Mouse (Mus musculus): ENCODE results near the gene Hs3st2. TPM values are rescaled to one million over a fixed set of nuclear protein-coding genes. Genes with fewer than 3 reads are reported as not detected.

Hs3st2 gene
- polyA plus RNA-seq, 1 experiment from 2014 or later: 15.5 TPM

DNA sequence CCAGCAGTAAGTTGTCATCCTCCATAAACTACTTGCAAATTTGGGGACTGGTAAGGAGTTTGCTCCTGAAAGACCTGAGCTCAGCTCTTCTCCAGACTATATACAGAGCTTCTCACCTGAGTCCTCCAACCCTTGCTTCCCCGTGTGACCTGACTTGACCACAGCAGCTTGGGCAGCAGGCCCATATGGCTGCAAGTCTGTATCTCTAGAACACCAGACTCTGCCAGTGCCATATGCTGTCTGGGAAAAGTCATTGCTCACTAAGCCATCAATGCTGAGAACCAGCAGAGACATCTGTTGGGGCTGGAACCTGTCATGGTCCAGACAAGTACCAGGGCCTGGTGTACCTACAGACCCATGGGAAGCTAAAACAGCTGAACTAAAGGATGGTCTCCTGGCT, 73.5 kb downstream of the Hs3st2 start:
- no peak overlapping the region for H3K4me3 ChIP-seq
- H3K27ac ChIP-seq (replicated peaks): no peak overlapping the region
- no peaks in the 10 kb centered on the region for H3K4me1 ChIP-seq
- no peaks in the 10 kb centered on the region for H3K36me3 ChIP-seq
- no peak overlapping the region for H3K9ac ChIP-seq (replicated peaks)
- H3K27me3 ChIP-seq: no peaks in the 10 kb centered on the region
- 91% methylated on average over 1 of the region's 1 CpGs for WGBS
- H3K4me2 ChIP-seq (replicated peaks): no peak overlapping the region
- ATAC-seq (replicated peaks): no peak
- no peaks in the 10 kb centered on the region for H3K9me3 ChIP-seq

GRCm38 (mm10) chr7:121466331-121466730, 74.7 kb downstream of the Hs3st2 start:
- H3K4me2 ChIP-seq (replicated peaks): no peak overlapping the region
- H3K36me3 ChIP-seq: no peaks in the 10 kb centered on the region
- no peak overlapping the region for H3K9ac ChIP-seq (replicated peaks)
- H3K27ac ChIP-seq (replicated peaks): no peak overlapping the region
- H3K4me1 ChIP-seq: no peaks in the 10 kb centered on the region
- H3K4me3 ChIP-seq: no peak overlapping the region
- ATAC-seq (replicated peaks): no peak
- 75% methylated on average over 5 of the region's 5 CpGs for WGBS
- H3K9me3 ChIP-seq: no peaks in the 10 kb centered on the region
- no peaks in the 10 kb centered on the region for H3K27me3 ChIP-seq

DNA sequence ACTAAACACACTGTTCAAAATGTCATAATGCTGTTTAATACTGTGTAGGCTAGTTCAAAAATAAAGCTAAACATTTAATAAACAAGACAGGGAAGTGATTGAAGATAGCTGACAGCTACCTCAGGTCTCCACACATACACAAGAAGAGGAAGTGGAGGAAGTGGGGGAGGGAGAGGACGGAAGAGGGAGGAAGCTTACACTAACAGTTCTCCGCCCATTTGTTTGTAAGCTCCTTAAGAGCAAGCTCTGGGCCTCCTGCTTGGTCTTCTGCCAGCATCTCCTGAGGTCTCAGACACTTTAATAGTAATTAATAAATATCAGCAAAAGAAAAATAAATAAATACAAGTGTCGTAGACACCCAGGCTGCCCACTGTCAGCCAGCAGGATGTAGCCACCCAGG, 77.8 kb downstream of the Hs3st2 start:
- ATAC-seq (replicated peaks): no peak

GRCm38 (mm10) chr7:121478302-121478701, 86.6 kb downstream of the Hs3st2 start:
- Histone ChIP-seq H3K27me3 (no peaks in the 10 kb centered on the region), H3K4me1 (no peaks in the 10 kb centered on the region), H3K36me3 (no peaks in the 10 kb centered on the region), H3K9me3 (no peaks in the 10 kb centered on the region), H3K27ac (replicated peaks) (no peak overlapping the region), H3K9ac (replicated peaks) (no peak overlapping the region), H3K4me3 (no peak overlapping the region), H3K4me2 (replicated peaks) (no peak overlapping the region)
- no peak for ATAC-seq (replicated peaks)
- 38% methylated on average over 8 of the region's 8 CpGs for WGBS

More for the DNA sequence above, 77.8 kb downstream of the Hs3st2 start:
- H3K9me3 ChIP-seq: no peaks in the 10 kb centered on the region
- no peak overlapping the region for H3K4me2 ChIP-seq (replicated peaks)
- H3K4me3 ChIP-seq: no peak overlapping the region
- H3K9ac ChIP-seq (replicated peaks): no peak overlapping the region
- H3K27me3 ChIP-seq: no peaks in the 10 kb centered on the region
- H3K36me3 ChIP-seq: no peaks in the 10 kb centered on the region
- WGBS: 66% methylated on average over 3 of the region's 3 CpGs
- no peak overlapping the region for H3K27ac ChIP-seq (replicated peaks)
- no peaks in the 10 kb centered on the region for H3K4me1 ChIP-seq

DNA sequence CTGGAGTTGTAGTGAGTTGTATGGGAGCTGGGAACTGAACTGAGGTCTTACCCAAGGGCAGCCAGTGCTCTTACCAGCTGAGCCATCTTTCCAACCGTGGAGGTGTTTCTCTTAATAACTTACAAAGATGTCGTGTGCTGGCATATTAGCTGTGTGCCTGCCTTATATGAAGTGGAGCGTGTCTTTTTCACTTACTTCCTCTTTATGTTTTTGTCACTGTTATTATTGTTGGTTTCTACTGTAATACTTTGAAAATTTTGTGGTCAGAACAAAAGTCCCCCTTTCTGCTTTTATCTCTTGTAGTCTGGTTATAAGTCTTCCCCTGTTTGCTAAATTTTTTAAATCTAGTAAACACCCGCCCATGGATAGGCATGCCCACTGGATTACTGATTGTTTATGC, 88.4 kb downstream of the Hs3st2 start:
- no peak overlapping the region for H3K27ac ChIP-seq (replicated peaks)
- H3K27me3 ChIP-seq: no peaks in the 10 kb centered on the region
- no peak overlapping the region for H3K9ac ChIP-seq (replicated peaks)
- 91% methylated on average over 4 of the region's 4 CpGs for WGBS
- ATAC-seq (replicated peaks): no peak
- no peak overlapping the region for H3K4me3 ChIP-seq
- no peaks in the 10 kb centered on the region for H3K36me3 ChIP-seq
- H3K4me2 ChIP-seq (replicated peaks): no peak overlapping the region
- H3K9me3 ChIP-seq: no peaks in the 10 kb centered on the region
- H3K4me1 ChIP-seq: no peaks in the 10 kb centered on the region

DNA sequence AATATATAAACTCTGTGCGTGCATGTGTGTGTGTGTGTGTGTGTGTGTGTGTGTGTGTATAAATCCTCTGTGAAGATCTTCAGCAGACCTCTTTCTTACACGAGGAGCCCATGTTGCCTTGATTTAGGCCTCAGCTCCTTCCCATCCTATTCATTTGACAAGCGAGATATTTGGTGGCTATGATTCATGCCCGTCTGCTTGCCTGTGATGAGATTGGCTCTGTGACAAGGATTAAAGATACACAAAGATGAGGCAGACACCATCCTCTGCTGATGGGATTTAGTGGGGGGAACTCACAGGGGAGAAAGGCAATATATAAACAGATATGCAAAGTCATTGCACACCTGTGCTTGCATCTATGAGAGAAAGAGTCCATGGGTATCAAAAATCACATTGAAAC, 92.9 kb downstream of the Hs3st2 start:
- H3K4me2 ChIP-seq (replicated peaks): no peak overlapping the region
- no peaks in the 10 kb centered on the region for H3K36me3 ChIP-seq
- no peaks in the 10 kb centered on the region for H3K27me3 ChIP-seq
- whole genome bisulfite sequencing: 67% methylated on average over 4 of the region's 4 CpGs
- H3K4me3 ChIP-seq: no peak overlapping the region
- no peak for ATAC-seq (replicated peaks)
- H3K9ac ChIP-seq (replicated peaks): no peak overlapping the region
- H3K4me1 ChIP-seq: no peaks in the 10 kb centered on the region
- H3K9me3 ChIP-seq: no peaks in the 10 kb centered on the region
- no peak overlapping the region for H3K27ac ChIP-seq (replicated peaks)

GRCm38 (mm10) chr7:121485266-121485665, 93.6 kb downstream of the Hs3st2 start:
- H3K4me3 ChIP-seq: no peak overlapping the region
- no peaks in the 10 kb centered on the region for H3K27me3 ChIP-seq
- H3K27ac ChIP-seq (replicated peaks): no peak overlapping the region
- H3K9ac ChIP-seq (replicated peaks): no peak overlapping the region
- 63% methylated on average over 2 of the region's 2 CpGs for WGBS
- no peak overlapping the region for H3K4me2 ChIP-seq (replicated peaks)
- no peaks in the 10 kb centered on the region for H3K9me3 ChIP-seq
- H3K36me3 ChIP-seq: no peaks in the 10 kb centered on the region
- no peaks in the 10 kb centered on the region for H3K4me1 ChIP-seq
- ATAC-seq (replicated peaks): no peak

GRCm38 (mm10) chr7:121487291-121487690, 95.6 kb downstream of the Hs3st2 start:
- H3K4me3 ChIP-seq: no peak overlapping the region
- no peak for ATAC-seq (replicated peaks)
- H3K9ac ChIP-seq (replicated peaks): no peak overlapping the region
- no peaks in the 10 kb centered on the region for H3K4me1 ChIP-seq
- no peaks in the 10 kb centered on the region for H3K36me3 ChIP-seq
- no peak overlapping the region for H3K27ac ChIP-seq (replicated peaks)
- H3K27me3 ChIP-seq: no peaks in the 10 kb centered on the region
- no peak overlapping the region for H3K4me2 ChIP-seq (replicated peaks)
- no peaks in the 10 kb centered on the region for H3K9me3 ChIP-seq
- WGBS: 74% methylated on average over 6 of the region's 6 CpGs

GRCm38 (mm10) chr7:121489401-121489800, 97.7 kb downstream of the Hs3st2 start:
- ATAC-seq (replicated peaks): no peak
- Histone ChIP-seq H3K36me3 (no peaks in the 10 kb centered on the region), H3K4me2 (replicated peaks) (no peak overlapping the region), H3K9me3 (no peaks in the 10 kb centered on the region), H3K4me1 (no peaks in the 10 kb centered on the region), H3K27me3 (no peaks in the 10 kb centered on the region), H3K9ac (replicated peaks) (no peak overlapping the region), H3K4me3 (no peak overlapping the region), H3K27ac (replicated peaks) (no peak overlapping the region)
- 81% methylated on average over 9 of the region's 9 CpGs for WGBS

DNA sequence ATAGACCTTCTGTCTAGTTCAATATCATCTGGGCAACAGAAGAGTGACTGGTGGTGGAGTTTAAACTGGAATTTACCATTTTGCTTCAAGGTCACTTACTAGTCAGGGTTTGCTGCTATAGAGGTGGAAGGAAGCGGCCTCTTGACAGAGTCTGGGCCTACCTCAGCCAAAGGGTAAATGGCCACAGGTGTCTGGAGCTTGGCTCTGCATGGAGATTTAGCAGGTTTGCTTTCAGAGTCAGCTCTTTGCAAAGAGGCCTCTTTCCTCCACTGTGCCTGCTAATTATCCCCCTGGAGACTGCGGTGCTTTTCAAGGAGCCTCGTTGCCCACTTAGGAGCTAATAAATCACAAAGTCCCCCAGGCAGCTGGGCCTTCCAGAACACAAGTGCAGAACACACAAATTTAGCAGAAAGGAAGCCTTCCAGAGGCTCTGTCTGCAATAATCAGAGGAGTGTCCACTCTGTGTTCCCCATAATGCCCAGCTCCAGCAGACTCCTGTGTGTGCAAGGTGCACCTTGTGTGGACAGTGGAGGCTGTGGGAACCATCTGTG, 99.9 kb downstream of the Hs3st2 start:
- no peak overlapping the region for H3K4me2 ChIP-seq (replicated peaks)
- no peaks in the 10 kb centered on the region for H3K4me1 ChIP-seq
- H3K27ac ChIP-seq (replicated peaks): no peak overlapping the region
- H3K9ac ChIP-seq (replicated peaks): no peak overlapping the region
- no peak for ATAC-seq (replicated peaks)
- no peaks in the 10 kb centered on the region for H3K27me3 ChIP-seq
- H3K9me3 ChIP-seq: no peaks in the 10 kb centered on the region
- WGBS: 37% methylated on average over 3 of the region's 3 CpGs
- H3K36me3 ChIP-seq: no peaks in the 10 kb centered on the region
- no peak overlapping the region for H3K4me3 ChIP-seq

DNA sequence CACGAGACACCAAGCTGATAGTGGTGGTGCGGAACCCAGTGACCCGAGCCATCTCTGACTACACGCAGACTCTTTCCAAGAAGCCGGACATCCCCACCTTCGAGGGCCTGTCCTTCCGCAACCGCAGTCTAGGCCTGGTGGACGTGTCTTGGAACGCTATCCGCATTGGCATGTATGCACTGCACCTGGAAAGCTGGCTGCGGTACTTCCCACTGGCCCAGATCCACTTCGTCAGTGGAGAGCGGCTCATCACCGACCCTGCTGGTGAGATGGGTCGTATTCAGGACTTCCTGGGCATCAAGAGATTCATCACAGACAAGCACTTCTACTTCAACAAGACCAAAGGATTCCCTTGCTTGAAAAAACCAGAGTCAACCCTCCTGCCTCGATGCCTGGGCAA, 108.9 kb downstream of the Hs3st2 start:
- Histone ChIP-seq H3K4me1 (no peaks in the 10 kb centered on the region), H3K4me2 (replicated peaks) (no peak overlapping the region), H3K27me3 (no peaks in the 10 kb centered on the region), H3K9ac (replicated peaks) (no peak overlapping the region), H3K36me3 (no peaks in the 10 kb centered on the region), H3K4me3 (no peak overlapping the region), H3K27ac (replicated peaks) (no peak overlapping the region), H3K9me3 (no peaks in the 10 kb centered on the region)
- WGBS: 91% methylated on average over 17 of the region's 17 CpGs
- ATAC-seq (replicated peaks): no peak

DNA sequence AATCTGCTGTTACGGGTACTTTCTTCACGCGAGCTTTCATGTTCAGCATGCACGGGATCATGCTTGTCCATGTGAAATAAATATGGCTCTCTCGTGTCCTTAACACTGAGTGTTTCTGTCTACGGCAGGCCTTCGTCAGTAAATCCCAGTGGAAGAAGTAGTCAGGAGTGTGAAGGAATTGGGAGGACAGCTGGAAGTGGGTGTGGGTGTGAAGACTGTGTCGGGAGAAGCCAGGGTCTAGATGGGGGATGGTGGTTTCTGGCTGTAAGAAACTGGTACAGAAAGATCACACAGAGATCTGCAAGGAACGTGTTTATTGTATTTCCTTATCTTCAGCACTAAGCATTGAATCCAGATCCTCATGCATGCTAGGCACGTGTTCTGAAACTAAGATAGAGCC, 110.0 kb downstream of the Hs3st2 start:
- no peaks in the 10 kb centered on the region for H3K9me3 ChIP-seq
- H3K9ac ChIP-seq (replicated peaks): no peak overlapping the region
- H3K4me3 ChIP-seq: no peak overlapping the region
- H3K36me3 ChIP-seq: no peaks in the 10 kb centered on the region
- ATAC-seq (replicated peaks): no peak
- WGBS: 72% methylated on average over 10 of the region's 10 CpGs
- no peaks in the 10 kb centered on the region for H3K4me1 ChIP-seq
- H3K27ac ChIP-seq (replicated peaks): no peak overlapping the region
- no peaks in the 10 kb centered on the region for H3K27me3 ChIP-seq
- H3K4me2 ChIP-seq (replicated peaks): no peak overlapping the region

- H3K27me3 ChIP-seq: no peaks in the 10 kb centered on the region
- H3K9me3 ChIP-seq: no peaks in the 10 kb centered on the region
- no peak overlapping the region for H3K4me3 ChIP-seq
- H3K36me3 ChIP-seq: no peaks in the 10 kb centered on the region
- no peak overlapping the region for H3K27ac ChIP-seq (replicated peaks)
- ATAC-seq (replicated peaks): no peak
- H3K9ac ChIP-seq (replicated peaks): no peak overlapping the region
- no peak overlapping the region for H3K4me2 ChIP-seq (replicated peaks)
- H3K4me1 ChIP-seq: no peaks in the 10 kb centered on the region
- WGBS: 83% methylated on average over 3 of the region's 3 CpGs
These were observed 125.1 kb downstream of the Hs3st2 start for GRCm38 (mm10) chr7:121516727-121517126.

Measured in forebrain, embryonic 15.5 days (tissue).